Mouse (Mus musculus): ENCODE results near the gene Nipsnap1.

- no peak for TF ChIP-seq TAL1 (IDR thresholded peaks at IDR 0.05; ENCODE audit: low read length)
- no peak for TF ChIP-seq GATA1 (IDR thresholded peaks at IDR 0.05; ENCODE audit: low read length)
Observed at GRCm38 (mm10) chr11:4837342-4837741, 36.4 kb upstream of the Nipsnap1 start.
